Mouse (Mus musculus): Measurements from ENCODE around the gene Ubox5.

DNA sequence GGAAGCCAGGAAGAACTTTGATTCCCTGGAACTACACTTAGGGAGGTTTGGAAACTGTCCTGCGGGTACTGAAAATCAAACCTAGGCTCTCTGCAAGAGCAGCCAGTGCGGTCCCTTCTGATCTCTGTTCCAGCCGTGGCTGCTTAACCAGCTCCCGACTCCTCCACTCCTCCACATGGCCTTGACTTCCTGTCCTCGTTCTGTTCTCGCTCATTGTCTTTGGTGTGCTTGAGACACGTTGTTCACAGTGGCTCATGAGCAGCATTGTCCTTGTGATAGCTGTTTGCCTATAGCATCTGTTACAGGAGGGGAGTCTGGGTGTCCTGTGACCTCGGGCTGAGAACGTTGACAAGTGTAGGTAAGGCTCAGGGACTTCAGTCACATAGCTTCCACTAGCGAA lies 47.4 kb upstream of the Ubox5 start:
- TF ChIP-seq GATA1 (IDR thresholded peaks at IDR 0.05; ENCODE audit: borderline replicate concordance, low read length) (no peak), FLI1 (IDR thresholded peaks at IDR 0.05; ENCODE audit: low read length) (no peak)

Data from megakaryocyte, embryonic 14.5 days (primary cell).